Mouse (Mus musculus): ENCODE measurements around the gene Tomm40l.
"Not testable (repeated sequence)": the region's sequence is repeated elsewhere in the genome, so short reads cannot be mapped to it uniquely, and the experiment has no call there.

Tomm40l gene

GRCm38 (mm10) chr1:171249913-171250600 lies 27.7 kb upstream of the Tomm40l start, which contains the start of gene Adamts4:
Gene Adamts4, plus strand, starts transcription at chr1:171250421.
- DNase-seq = peak; percentile 78

DNA sequence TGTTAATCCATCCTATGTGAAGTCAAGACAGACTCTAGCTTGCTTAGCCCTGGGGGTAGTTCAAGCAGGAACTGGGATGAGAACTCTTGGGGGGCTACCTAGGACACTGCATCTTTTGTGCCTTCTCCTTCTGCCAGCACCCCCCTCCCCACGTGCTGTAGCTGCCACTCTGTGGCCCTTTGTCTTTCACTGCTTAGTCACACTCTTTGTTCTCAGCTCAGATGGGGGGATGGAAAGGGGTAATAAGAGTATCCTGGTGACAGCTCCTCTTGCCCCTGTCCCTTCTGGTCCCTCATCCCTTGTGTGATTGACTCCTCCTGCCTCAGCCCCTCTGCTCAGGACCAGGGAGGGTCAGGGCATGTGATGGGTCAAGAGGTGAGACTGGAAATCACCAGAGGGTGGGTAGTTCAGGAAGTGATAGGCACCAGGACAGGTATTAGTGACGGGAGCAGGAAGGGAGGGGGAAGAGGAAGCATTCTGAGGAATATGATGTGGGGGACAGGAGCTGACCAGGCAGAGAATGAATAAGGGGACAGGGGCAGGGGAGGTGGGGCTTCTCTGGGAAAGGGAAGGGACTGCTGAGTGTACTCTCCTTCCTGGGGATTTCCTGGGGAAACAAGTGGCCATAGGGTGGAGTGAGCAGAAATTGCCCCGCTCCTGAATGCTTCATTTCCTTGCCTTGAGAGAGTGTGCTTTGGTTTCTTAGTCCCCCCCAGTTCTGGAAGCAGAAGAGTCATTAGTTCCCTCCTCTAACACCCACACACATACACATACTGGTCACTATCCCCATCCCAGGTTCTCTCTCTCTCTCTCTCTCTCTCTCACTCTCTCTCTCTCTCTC lies 26.3 kb upstream of the Tomm40l start:
- DNase-seq = peak; percentile 37

- no peak for DNase-seq
Observed at GRCm38 (mm10) chr1:171247916-171248315, 25.6 kb upstream of the Tomm40l start.

DNA sequence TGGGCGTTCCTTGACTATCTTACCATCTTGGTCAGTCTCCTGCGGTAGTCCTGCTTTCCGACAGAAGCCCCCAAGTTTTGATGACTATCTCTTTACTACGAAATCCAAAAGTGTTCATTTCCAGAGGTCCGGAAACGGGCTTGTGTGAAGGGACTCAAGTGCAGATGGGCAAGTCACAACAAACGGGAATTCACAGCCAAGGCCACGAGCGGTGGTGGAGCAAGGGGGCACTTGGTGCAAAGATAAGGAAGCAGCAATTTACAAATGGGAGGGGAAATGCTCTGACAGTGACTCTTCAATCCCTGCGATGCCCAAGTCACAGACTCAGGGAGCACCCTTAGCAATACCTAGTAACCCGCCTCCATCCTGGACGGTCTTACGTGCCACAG lies 25.1 kb upstream of the Tomm40l start:
- no peak for DNase-seq

GRCm38 (mm10) chr1:171246709-171247452 lies 24.6 kb upstream of the Tomm40l start:
- DNase-seq = peak; percentile 98

GRCm38 (mm10) chr1:171245353-171245752 lies 23.0 kb upstream of the Tomm40l start:
- DNase-seq = no peak

- DNase-seq = not testable (repeated sequence)
Observed at GRCm38 (mm10) chr1:171241952-171242351, 19.6 kb upstream of the Tomm40l start.

DNA sequence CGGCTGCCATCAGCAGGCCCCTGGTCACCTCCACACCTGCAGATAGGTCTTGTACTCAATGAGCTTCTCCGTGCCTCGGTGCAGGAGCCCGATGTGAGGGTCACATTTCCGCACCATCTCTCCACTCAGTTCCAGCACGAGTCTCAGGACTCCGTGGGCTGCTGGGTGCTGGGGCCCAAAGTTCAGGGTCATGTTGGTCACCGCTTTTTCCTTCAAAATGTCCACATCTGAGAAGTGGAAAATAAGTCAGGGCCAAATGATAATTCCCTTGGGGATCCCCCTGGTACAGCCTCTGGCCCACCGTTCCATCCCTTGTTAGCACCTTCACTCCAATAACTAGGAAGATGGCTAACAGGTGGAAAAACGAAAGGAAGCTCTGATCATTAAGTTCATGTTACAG lies 18.6 kb upstream of the Tomm40l start:
- DNase-seq = no peak

DNA sequence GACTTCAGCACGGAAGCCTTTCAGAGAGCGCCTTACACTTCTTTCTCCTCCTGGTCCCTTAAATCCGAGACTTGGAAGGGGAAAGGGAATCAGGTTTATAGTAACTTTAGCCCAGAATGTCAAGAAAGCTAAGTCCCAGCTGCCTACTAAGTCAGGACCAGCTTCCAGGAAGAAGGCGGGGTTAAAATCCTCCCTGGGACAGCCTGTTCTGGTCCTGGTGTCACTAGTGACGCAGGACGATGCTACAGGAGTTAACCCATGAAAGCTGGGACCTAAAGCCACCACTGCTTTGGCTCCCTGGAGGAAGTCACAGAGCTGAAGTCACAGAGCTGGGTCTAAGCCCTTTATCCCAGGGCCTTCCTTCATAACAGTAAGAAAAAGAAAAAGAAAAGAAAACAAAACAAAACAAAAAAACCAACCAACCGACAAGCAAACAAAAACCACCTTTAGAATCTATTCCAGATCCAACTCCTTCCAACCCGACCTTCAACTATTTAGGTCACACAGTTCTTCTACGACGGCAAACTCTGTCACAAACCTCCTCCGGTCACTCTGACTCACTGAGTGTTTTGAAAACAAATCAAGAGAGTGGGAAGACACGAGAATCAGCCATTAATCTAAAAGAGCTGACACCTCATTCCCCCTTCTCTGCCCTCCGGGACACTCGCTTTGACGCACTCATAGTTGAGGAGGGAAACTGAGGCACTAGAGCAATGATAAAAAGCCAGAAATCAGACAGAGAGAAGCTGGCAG lies 17.9 kb upstream of the Tomm40l start:
- DNase-seq = no peak

DNA sequence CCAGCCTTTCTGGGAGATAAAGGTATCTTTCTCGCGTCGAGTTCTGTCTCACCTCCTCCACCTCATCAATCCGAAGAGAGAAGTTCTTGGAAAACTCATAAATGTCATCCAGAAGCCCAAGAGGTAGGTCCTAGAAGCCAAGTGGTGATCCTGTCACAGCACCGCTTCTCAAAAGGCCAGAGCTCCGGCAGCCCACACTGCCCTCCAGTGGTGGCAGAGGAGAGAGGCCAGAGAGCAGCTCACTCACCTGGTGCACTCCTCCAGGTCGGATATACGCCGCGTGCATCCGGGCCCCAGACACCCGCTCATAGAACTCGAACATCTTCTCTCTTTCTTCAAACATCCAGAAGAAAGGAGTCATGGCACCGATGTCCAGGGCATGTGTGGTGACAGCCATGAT lies 16.1 kb upstream of the Tomm40l start:
- DNase-seq = peak; percentile 67

- DNase-seq = no peak
Observed at GRCm38 (mm10) chr1:171237438-171237837, 15.1 kb upstream of the Tomm40l start.

GRCm38 (mm10) chr1:171235791-171236190 lies 13.5 kb upstream of the Tomm40l start:
- no peak for DNase-seq

DNA sequence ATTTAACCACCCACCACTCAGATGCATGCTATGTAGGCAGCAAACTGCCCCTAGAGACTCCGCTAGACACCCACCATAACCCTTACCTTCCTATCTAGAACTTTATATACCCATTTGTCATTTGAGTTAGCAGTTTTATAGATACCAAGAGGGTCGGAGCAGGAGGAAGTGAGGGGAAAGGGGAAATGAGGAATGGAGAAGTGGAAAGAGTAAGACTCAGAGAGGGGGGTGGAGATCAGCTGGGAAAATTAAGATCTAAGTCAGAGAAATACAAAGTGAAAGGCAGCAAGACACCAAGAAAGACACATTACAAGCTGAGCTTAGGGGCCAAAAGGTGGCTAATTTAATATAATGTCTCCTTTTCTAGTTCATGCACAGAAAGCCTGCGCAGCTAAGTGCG lies 12.2 kb upstream of the Tomm40l start:
- no peak for DNase-seq

- no peak for DNase-seq
Observed at GRCm38 (mm10) chr1:171234126-171234525, 11.8 kb upstream of the Tomm40l start, which contains the start of gene Fcer1g. Gene Fcer1g, minus strand, starts transcription at chr1:171234365.

GRCm38 (mm10) chr1:171232800-171233730 lies 10.8 kb upstream of the Tomm40l start:
- no peak for DNase-seq

- DNase-seq = no peak
Observed at GRCm38 (mm10) chr1:171232348-171232747, 10.0 kb upstream of the Tomm40l start.

GRCm38 (mm10) chr1:171231844-171232243 lies 9.5 kb upstream of the Tomm40l start:
- DNase-seq = no peak

- peak; percentile 39 for DNase-seq
Observed at GRCm38 (mm10) chr1:171230215-171230614, 7.9 kb upstream of the Tomm40l start.

- no peak for DNase-seq
Observed at GRCm38 (mm10) chr1:171229750-171230149, 7.4 kb upstream of the Tomm40l start.

DNA sequence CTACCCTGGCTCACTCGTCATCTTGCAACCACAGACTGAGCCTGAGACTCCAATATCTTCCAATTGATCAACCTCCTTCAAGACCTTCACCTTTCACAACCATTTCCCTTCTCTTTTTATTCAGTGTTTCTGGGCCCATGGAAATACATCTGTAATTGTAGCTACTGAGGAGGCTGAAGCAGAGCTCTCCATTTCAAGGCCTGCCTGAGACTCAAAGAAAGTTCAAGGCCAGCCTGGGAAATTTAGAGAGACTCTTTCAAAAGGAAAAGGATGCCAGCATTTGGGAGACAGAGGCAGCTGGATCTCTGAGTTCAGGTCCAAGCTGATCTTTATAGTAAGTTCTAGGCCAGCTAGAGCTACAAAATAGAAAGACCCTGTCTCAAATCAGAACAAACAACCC lies 5.6 kb upstream of the Tomm40l start:
- DNase-seq = no peak

- no peak for DNase-seq
Observed at GRCm38 (mm10) chr1:171226780-171227179, 4.5 kb upstream of the Tomm40l start.
